Mouse (Mus musculus) small intestine, adult 2 months (tissue): ENCODE data around the gene Snx32.

Experiments
- CTCF ChIP-seq: fragments of 200-500 bp; IDR thresholded peaks from 2 replicates; pipeline ENCODE4 v1.5.1; 2012; ENCODE audit warnings: low read depth, mild to moderate bottlenecking, control low read depth, inconsistent platforms, low read length, moderate library complexity, mixed read lengths; ENCODE audit not compliant: insufficient replicate concordance, insufficient read length; ENCODE audit errors: extremely low read depth
- POLR2A ChIP-seq: fragments of 200-500 bp; IDR thresholded peaks from 2 replicates; pipeline ENCODE4 v1.6.1; 2012; ENCODE audit warnings: low read depth, mild to moderate bottlenecking, control low read depth, inconsistent platforms, low read length, moderate library complexity

DNA sequence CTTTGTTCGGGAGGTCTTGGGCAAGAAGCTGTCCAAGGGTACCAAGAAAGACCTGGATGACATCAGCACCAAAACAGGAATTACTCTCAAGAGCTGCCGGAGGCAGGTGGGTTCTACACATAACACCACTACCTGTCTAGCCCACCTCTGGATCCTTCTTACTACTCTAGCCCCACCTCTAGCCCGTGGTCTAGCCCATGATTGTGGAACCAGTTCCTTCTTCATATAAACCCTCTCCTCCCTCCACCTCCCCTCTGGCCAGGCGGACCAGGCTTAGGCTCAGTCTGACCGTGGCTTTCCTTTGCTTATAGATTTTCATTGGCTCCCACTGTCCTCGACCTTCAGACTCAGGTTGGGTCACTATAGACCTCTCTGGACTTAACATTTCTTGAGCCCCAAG, 48.9 kb downstream of the Snx32 start:
- TF ChIP-seq POLR2A (no peak), CTCF (no peak)
